Mouse (Mus musculus): Measurements from ENCODE around the gene Prr29.

GRCm38 (mm10) chr11:106387020-106387419 is 21.7 kb downstream of the Prr29 start:
- TF ChIP-seq EP300 (IDR thresholded peaks at IDR 0.05) = no peak
- no peak for TF ChIP-seq CTCF (IDR thresholded peaks at IDR 0.05)

All from lung, postnatal 0 days (tissue).